Mouse (Mus musculus) liver, adult 2 months (tissue): Measurements from ENCODE around the gene Fam8a1.

Experiments
- CTCF ChIP-seq: fragments of 200-500 bp; IDR thresholded peaks from 2 replicates; pipeline ENCODE4 v1.5.1; 2011; ENCODE audit warnings: low read depth, low read length, control low read depth
- POLR2A ChIP-seq: fragments of 200-500 bp; IDR thresholded peaks from 2 replicates; pipeline ENCODE4 v1.6.1; 2011; ENCODE audit warnings: low read length, control low read depth; ENCODE audit not compliant: insufficient read depth; ENCODE audit errors: extremely low read depth

- TF ChIP-seq CTCF (no peak), POLR2A (no peak)
These were observed 57.9 kb downstream of the Fam8a1 start for GRCm38 (mm10) chr13:46727038-46727836.
